Mouse (Mus musculus) ES-E14 (cell line): ENCODE measurements around the gene Gng10. TPM values are rescaled to one million over a fixed set of nuclear protein-coding genes. Genes with fewer than 3 reads are reported as not detected.

ENCODE experiments used
- DNase-seq: peaks from one replicate; pipeline ENCODE4 v3.0.0-alpha.2; 2013; ENCODE audit warnings: low read depth, low spot score
- H3K27ac ChIP-seq: 2 replicates; pipeline ENCODE4 v1.5.1; 2012; ENCODE audit warnings: low read depth, mild to moderate bottlenecking, low read length, moderate library complexity, mixed read lengths; ENCODE audit not compliant: poor library complexity, insufficient read depth, severe bottlenecking
- H3K36me3 ChIP-seq: 2 replicates; pipeline ENCODE4 v1.6.1; 2012; ENCODE audit warnings: mild to moderate bottlenecking, low read length, moderate library complexity, mixed read lengths; ENCODE audit not compliant: control insufficient read depth, poor library complexity, insufficient read depth, severe bottlenecking
- H3K4me1 ChIP-seq, 2 experiments: fragments of 150-350 bp in 1 of 2; sonication (generic) in 1 of 2; 2 replicates each; pipeline ENCODE4 v1.6.1; 2012; ENCODE audit warnings: low read length in 2 of 2, mild to moderate bottlenecking in 1 of 2, mixed read lengths in 1 of 2; ENCODE audit not compliant: control insufficient read depth in 2 of 2, insufficient read depth in 2 of 2, poor library complexity in 1 of 2
- H3K4me3 ChIP-seq, 2 experiments: fragments of 150-350 bp in 1 of 2; sonication (generic) in 1 of 2; 2 replicates each; pipeline ENCODE4 v1.5.1; 2012; ENCODE audit warnings: low read length in 2 of 2, low read depth in 1 of 2, mild to moderate bottlenecking in 1 of 2, mixed read lengths in 1 of 2; ENCODE audit not compliant: insufficient read depth in 1 of 2, poor library complexity in 1 of 2, severe bottlenecking in 1 of 2
- H3K9ac ChIP-seq: 2 replicates; pipeline ENCODE4 v1.6.1; 2012; ENCODE audit warnings: low read depth, mild to moderate bottlenecking, low read length, mixed read lengths; ENCODE audit not compliant: poor library complexity, insufficient read depth, severe bottlenecking
- H3K9me3 ChIP-seq: fragments of 150-350 bp; sonication (generic); 2 replicates; pipeline ENCODE4 v1.6.1; 2012; ENCODE audit warnings: low read depth, mild to moderate bottlenecking, low read length; ENCODE audit not compliant: control insufficient read depth, insufficient read depth
- CHD2 ChIP-seq: IDR thresholded peaks from 2 replicates; pipeline ENCODE4 v1.6.1; 2014; ENCODE audit warnings: mild to moderate bottlenecking, low read depth, low read length, inconsistent platforms
- HCFC1 ChIP-seq: IDR thresholded peaks from 2 replicates; pipeline ENCODE4 v1.6.1; 2012; ENCODE audit warnings: low read length, inconsistent platforms, borderline replicate concordance; ENCODE audit not compliant: insufficient read depth
- MAFK ChIP-seq: IDR thresholded peaks from 2 replicates; pipeline ENCODE4 v1.6.1; 2014; ENCODE audit warnings: mild to moderate bottlenecking, low read depth, low read length, inconsistent platforms; ENCODE audit not compliant: insufficient read depth
- ZC3H11A ChIP-seq: IDR thresholded peaks from 2 replicates; pipeline ENCODE4 v1.6.1; 2012; ENCODE audit warnings: low read depth, mild to moderate bottlenecking, inconsistent platforms, low read length, borderline replicate concordance
- ZNF384 ChIP-seq: IDR thresholded peaks from 2 replicates; pipeline ENCODE4 v1.6.1; 2012; ENCODE audit warnings: low read depth, low read length, inconsistent platforms
- in situ Hi-C, 2 experiments: fragments of 600-800 bp; cut with MboI; formaldehyde crosslinking; loops; one replicate each; pipeline ENCODE4 v1.15.1; 2025; ENCODE audit warnings: low sequenced_read_pairs in 2 of 2, inconsistent platforms in 1 of 2; ENCODE audit not compliant: unreplicated experiment in 2 of 2
- total RNA-seq: library from RNA; depleted of rRNA; stranded (reverse); fragments of 300-350 nt; gene quantifications from 2 replicates; pipeline ENCODE4 v1.2.3, GENCODE M21; 2012

The Gng10 gene
- total RNA-seq, 1 experiment: 25.3 TPM

- in situ Hi-C loops: no loop called here
- DNase-seq: no peak
- no peak for TF ChIP-seq HCFC1
- TF ChIP-seq CHD2: no peak
- no peak for TF ChIP-seq ZC3H11A
- TF ChIP-seq MAFK: no peak
- no peak for TF ChIP-seq ZNF384
Measured at GRCm38 (mm10) chr4:59043074-59043473, 8.2 kb downstream of the Gng10 start.

GRCm38 (mm10) chr4:59043891-59044290 lies 9.0 kb downstream of the Gng10 start:
- H3K9me3 ChIP-seq: no peaks in the 10 kb centered on the region
- H3K4me1 ChIP-seq: peaks cover 0 to 3% of the 10 kb centered on the region in 2 experiments; a peak in 1 of 4 replicates
- no peaks in the 10 kb centered on the region for H3K36me3 ChIP-seq
- DNase-seq: no peak
- no peak overlapping the region for H3K4me3 ChIP-seq
- TF ChIP-seq HCFC1 (no peak), MAFK (no peak)
- H3K9ac ChIP-seq: no peak overlapping the region
- in situ Hi-C loops: no loop called here
- H3K27ac ChIP-seq: no peak overlapping the region

More at GRCm38 (mm10) chr4:59043074-59043473, 8.2 kb downstream of the Gng10 start:
- no peak overlapping the region for H3K27ac ChIP-seq
- no peak overlapping the region for H3K9ac ChIP-seq
- H3K4me1 ChIP-seq: peaks cover 0 to 3% of the 10 kb centered on the region in 2 experiments; a peak in 1 of 4 replicates
- H3K4me3 ChIP-seq: no peak overlapping the region
- H3K9me3 ChIP-seq: no peaks in the 10 kb centered on the region
- no peaks in the 10 kb centered on the region for H3K36me3 ChIP-seq

- in situ Hi-C loops: no loop called here
- Histone ChIP-seq H3K27ac (peak overlapping the region; percentile 19; the same call in 1 of the 2 replicates), H3K9me3 (no peaks in the 10 kb centered on the region), H3K4me3 (no peak overlapping the region), H3K9ac (no peak overlapping the region), H3K4me1 (peaks cover 0 to 3% of the 10 kb centered on the region in 2 experiments; a peak in 1 of 4 replicates), H3K36me3 (no peaks in the 10 kb centered on the region)
- DNase-seq: no peak
- TF ChIP-seq MAFK: no peak
- TF ChIP-seq HCFC1: no peak
- no peak for TF ChIP-seq ZC3H11A
- no peak for TF ChIP-seq CHD2
- TF ChIP-seq ZNF384: no peak
Measured at GRCm38 (mm10) chr4:59047222-59047621, 12.3 kb downstream of the Gng10 start.

GRCm38 (mm10) chr4:59051081-59051480 lies 16.2 kb downstream of the Gng10 start:
- no peaks in the 10 kb centered on the region for H3K9me3 ChIP-seq
- in situ Hi-C loops: no loop called here
- no peaks in the 10 kb centered on the region for H3K36me3 ChIP-seq
- no peak for DNase-seq
- H3K9ac ChIP-seq: no peak overlapping the region
- TF ChIP-seq HCFC1 (no peak), ZNF384 (no peak), CHD2 (no peak), ZC3H11A (no peak), MAFK (no peak)
- peaks cover 0 to 3% of the 10 kb centered on the region in 2 experiments; a peak in 1 of 4 replicates for H3K4me1 ChIP-seq
- no peak overlapping the region for H3K4me3 ChIP-seq
- no peak overlapping the region for H3K27ac ChIP-seq

GRCm38 (mm10) chr4:59057929-59058328 lies 23.0 kb downstream of the Gng10 start:
- in situ Hi-C loops: no loop called here
- Histone ChIP-seq H3K9ac (no peak overlapping the region), H3K9me3 (no peaks in the 10 kb centered on the region), H3K4me3 (no peak overlapping the region), H3K27ac (no peak overlapping the region), H3K36me3 (no peaks in the 10 kb centered on the region), H3K4me1 (no peaks in the 10 kb centered on the region)
- TF ChIP-seq MAFK (peak; percentile 89), HCFC1 (no peak)
- DNase-seq: no peak
